Mouse (Mus musculus): Measurements from ENCODE around the gene Ifit1bl1. TPM values are rescaled to one million over a fixed set of nuclear protein-coding genes. Genes with fewer than 3 reads are reported as not detected.
"Not testable (repeated sequence)": the region's sequence is repeated elsewhere in the genome, so short reads cannot be mapped to it uniquely, and the experiment has no call there.

Gene Ifit1bl1
- polyA plus RNA-seq, 1 experiment from 2014 or later: 0.22 TPM

- H3K4me1 ChIP-seq (ENCODE audit: control insufficient read depth, insufficient read depth, low read length): no peaks in the 10 kb centered on the region
- H3K9me3 ChIP-seq (ENCODE audit: control insufficient read depth, low read length): no peaks in the 10 kb centered on the region
- H3K36me3 ChIP-seq (ENCODE audit: control insufficient read depth, insufficient read depth, low read length): no peaks in the 10 kb centered on the region
- DNase-seq (ENCODE audit: low spot score, missing footprints) (no peak), ATAC-seq (ENCODE audit: low FRiP score) (no peak)
- 80% methylated on average over 2 of the region's 2 CpGs for WGBS
- H3K4me3 ChIP-seq (ENCODE audit: low read depth, low read length): no peak overlapping the region
- H3K27ac ChIP-seq (ENCODE audit: low read depth, low read length): no peak overlapping the region
- no peak overlapping the region for H3K4me2 ChIP-seq
- H3K9ac ChIP-seq (ENCODE audit: low read length): no peak overlapping the region
- no peaks in the 10 kb centered on the region for H3K27me3 ChIP-seq (ENCODE audit: control insufficient read depth, insufficient read depth, low read length)
These were observed 25.7 kb upstream of the Ifit1bl1 start for GRCm38 (mm10) chr19:34627496-34627895.

- Histone ChIP-seq H3K9ac (ENCODE audit: low read length) (no peak overlapping the region), H3K4me2 (no peak overlapping the region), H3K4me3 (ENCODE audit: low read depth, low read length) (no peak overlapping the region), H3K27me3 (ENCODE audit: control insufficient read depth, insufficient read depth, low read length) (no peaks in the 10 kb centered on the region), H3K27ac (ENCODE audit: low read depth, low read length) (no peak overlapping the region), H3K9me3 (ENCODE audit: control insufficient read depth, low read length) (no peaks in the 10 kb centered on the region), H3K4me1 (ENCODE audit: control insufficient read depth, insufficient read depth, low read length) (no peaks in the 10 kb centered on the region), H3K36me3 (ENCODE audit: control insufficient read depth, insufficient read depth, low read length) (no peaks in the 10 kb centered on the region)
- ATAC-seq (ENCODE audit: low FRiP score): no peak
- DNase-seq (ENCODE audit: low spot score, missing footprints): no peak
- WGBS: 88% methylated on average over 4 of the region's 4 CpGs
These were observed 22.9 kb upstream of the Ifit1bl1 start for GRCm38 (mm10) chr19:34624663-34625062.

DNA sequence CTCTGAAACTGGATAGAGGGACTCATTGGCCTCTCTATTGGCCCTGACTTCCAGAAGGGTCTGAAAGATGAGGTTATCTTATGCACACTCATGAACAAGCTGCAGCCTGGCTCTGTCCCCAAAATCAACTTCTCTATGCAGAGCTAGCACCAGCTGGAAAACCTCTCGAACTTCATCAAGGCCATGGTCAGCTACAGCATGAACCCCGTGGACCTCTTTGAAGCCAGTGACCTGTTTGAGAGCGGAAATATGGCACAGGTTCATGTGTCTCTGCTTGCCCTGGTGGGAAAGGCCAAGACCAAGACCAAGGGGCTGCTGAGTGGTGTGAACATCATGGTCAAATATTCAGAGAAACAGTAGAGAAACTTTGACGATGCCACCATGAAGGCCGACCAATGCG lies 22.0 kb upstream of the Ifit1bl1 start:
- DNase-seq (ENCODE audit: low spot score, missing footprints) (no peak), ATAC-seq (ENCODE audit: low FRiP score) (no peak)
- 95% methylated on average over 6 of the region's 6 CpGs for WGBS
- no peak overlapping the region for H3K9ac ChIP-seq (ENCODE audit: low read length)
- no peak overlapping the region for H3K4me3 ChIP-seq (ENCODE audit: low read depth, low read length)
- H3K36me3 ChIP-seq (ENCODE audit: control insufficient read depth, insufficient read depth, low read length): no peaks in the 10 kb centered on the region
- H3K4me1 ChIP-seq (ENCODE audit: control insufficient read depth, insufficient read depth, low read length): no peaks in the 10 kb centered on the region
- no peaks in the 10 kb centered on the region for H3K9me3 ChIP-seq (ENCODE audit: control insufficient read depth, low read length)
- no peak overlapping the region for H3K27ac ChIP-seq (ENCODE audit: low read depth, low read length)
- H3K27me3 ChIP-seq (ENCODE audit: control insufficient read depth, insufficient read depth, low read length): no peaks in the 10 kb centered on the region
- H3K4me2 ChIP-seq: no peak overlapping the region

DNA sequence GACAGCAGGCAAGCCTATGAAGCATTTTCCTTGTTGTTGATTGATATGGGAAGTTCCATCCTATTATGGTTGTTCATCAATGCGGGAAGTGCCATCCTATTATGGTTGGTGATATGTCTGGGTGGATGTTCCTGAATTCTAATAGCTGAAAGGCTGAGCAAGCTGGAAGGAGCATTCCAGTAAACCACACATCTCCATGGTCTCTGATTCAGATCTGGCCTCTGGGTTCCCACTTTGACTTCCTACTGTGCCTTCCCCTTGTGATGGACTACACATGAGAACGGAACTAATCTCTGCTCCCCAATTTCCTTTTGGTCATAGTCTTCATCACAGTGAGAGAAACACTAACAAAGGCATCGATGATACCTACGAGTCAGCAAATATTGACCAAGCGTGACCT lies 19.1 kb upstream of the Ifit1bl1 start:
- WGBS: 92% methylated on average over 5 of the region's 5 CpGs
- no peak for DNase-seq (ENCODE audit: low spot score, missing footprints)
- H3K27me3 ChIP-seq (ENCODE audit: control insufficient read depth, insufficient read depth, low read length): no peaks in the 10 kb centered on the region
- H3K36me3 ChIP-seq (ENCODE audit: control insufficient read depth, insufficient read depth, low read length): no peaks in the 10 kb centered on the region
- no peak overlapping the region for H3K4me2 ChIP-seq
- H3K27ac ChIP-seq (ENCODE audit: low read depth, low read length): no peak overlapping the region
- no peaks in the 10 kb centered on the region for H3K9me3 ChIP-seq (ENCODE audit: control insufficient read depth, low read length)
- H3K9ac ChIP-seq (ENCODE audit: low read length): no peak overlapping the region
- ATAC-seq (ENCODE audit: low FRiP score): no peak
- H3K4me1 ChIP-seq (ENCODE audit: control insufficient read depth, insufficient read depth, low read length): no peaks in the 10 kb centered on the region
- no peak overlapping the region for H3K4me3 ChIP-seq (ENCODE audit: low read depth, low read length)

GRCm38 (mm10) chr19:34612243-34613001 lies 10.7 kb upstream of the Ifit1bl1 start:
- ATAC-seq (ENCODE audit: low FRiP score); H3K27ac ChIP-seq (ENCODE audit: low read depth, low read length); H3K4me1 ChIP-seq (ENCODE audit: control insufficient read depth, insufficient read depth, low read length); H3K36me3 ChIP-seq (ENCODE audit: control insufficient read depth, insufficient read depth, low read length); H3K9me3 ChIP-seq (ENCODE audit: control insufficient read depth, low read length); H3K4me3 ChIP-seq (ENCODE audit: low read depth, low read length); H3K27me3 ChIP-seq (ENCODE audit: control insufficient read depth, insufficient read depth, low read length); DNase-seq (ENCODE audit: low spot score, missing footprints); H3K9ac ChIP-seq (ENCODE audit: low read length); H3K4me2 ChIP-seq: not testable (repeated sequence)
- whole genome bisulfite sequencing: 92% methylated on average over 5 of the region's 11 CpGs

GRCm38 (mm10) chr19:34610118-34610517 lies 8.4 kb upstream of the Ifit1bl1 start:
- H3K36me3 ChIP-seq (ENCODE audit: control insufficient read depth, insufficient read depth, low read length); H3K27me3 ChIP-seq (ENCODE audit: control insufficient read depth, insufficient read depth, low read length); H3K4me3 ChIP-seq (ENCODE audit: low read depth, low read length); H3K9ac ChIP-seq (ENCODE audit: low read length); ATAC-seq (ENCODE audit: low FRiP score); DNase-seq (ENCODE audit: low spot score, missing footprints); H3K9me3 ChIP-seq (ENCODE audit: control insufficient read depth, low read length); H3K4me1 ChIP-seq (ENCODE audit: control insufficient read depth, insufficient read depth, low read length); H3K4me2 ChIP-seq; H3K27ac ChIP-seq (ENCODE audit: low read depth, low read length): not testable (repeated sequence)
- WGBS: 76% methylated on average over 3 of the region's 3 CpGs

GRCm38 (mm10) chr19:34607237-34608051 lies 5.7 kb upstream of the Ifit1bl1 start, which contains the start of gene Ifit3b:
Ifit3b (plus strand) TSS chr19:34607970.
- DNase-seq (ENCODE audit: low spot score, missing footprints); H3K9me3 ChIP-seq (ENCODE audit: control insufficient read depth, low read length); H3K4me3 ChIP-seq (ENCODE audit: low read depth, low read length); H3K27me3 ChIP-seq (ENCODE audit: control insufficient read depth, insufficient read depth, low read length); H3K4me1 ChIP-seq (ENCODE audit: control insufficient read depth, insufficient read depth, low read length); ATAC-seq (ENCODE audit: low FRiP score); H3K27ac ChIP-seq (ENCODE audit: low read depth, low read length); H3K9ac ChIP-seq (ENCODE audit: low read length); H3K36me3 ChIP-seq (ENCODE audit: control insufficient read depth, insufficient read depth, low read length); H3K4me2 ChIP-seq: not testable (repeated sequence)
- 69% methylated on average over 4 of the region's 4 CpGs for WGBS

GRCm38 (mm10) chr19:34605472-34605871 lies 3.7 kb upstream of the Ifit1bl1 start:
- Histone ChIP-seq H3K36me3 (ENCODE audit: control insufficient read depth, insufficient read depth, low read length) (no peaks in the 10 kb centered on the region), H3K4me2 (no peak overlapping the region), H3K9ac (ENCODE audit: low read length) (no peak overlapping the region), H3K9me3 (ENCODE audit: control insufficient read depth, low read length) (no peaks in the 10 kb centered on the region), H3K27ac (ENCODE audit: low read depth, low read length) (no peak overlapping the region), H3K27me3 (ENCODE audit: control insufficient read depth, insufficient read depth, low read length) (no peaks in the 10 kb centered on the region), H3K4me1 (ENCODE audit: control insufficient read depth, insufficient read depth, low read length) (no peaks in the 10 kb centered on the region), H3K4me3 (ENCODE audit: low read depth, low read length) (no peak overlapping the region)
- 89% methylated on average over 3 of the region's 3 CpGs for WGBS
- ATAC-seq (ENCODE audit: low FRiP score): no peak
- DNase-seq (ENCODE audit: low spot score, missing footprints): no peak

- not testable (repeated sequence) for H3K9ac ChIP-seq (ENCODE audit: low read length); DNase-seq (ENCODE audit: low spot score, missing footprints); H3K9me3 ChIP-seq (ENCODE audit: control insufficient read depth, low read length); H3K4me1 ChIP-seq (ENCODE audit: control insufficient read depth, insufficient read depth, low read length); H3K27ac ChIP-seq (ENCODE audit: low read depth, low read length); H3K4me3 ChIP-seq (ENCODE audit: low read depth, low read length); ATAC-seq (ENCODE audit: low FRiP score); H3K27me3 ChIP-seq (ENCODE audit: control insufficient read depth, insufficient read depth, low read length); H3K4me2 ChIP-seq; H3K36me3 ChIP-seq (ENCODE audit: control insufficient read depth, insufficient read depth, low read length)
These were observed 2.5 kb downstream of the Ifit1bl1 start for GRCm38 (mm10) chr19:34599250-34599649.
